Mouse (Mus musculus) urinary bladder, postnatal 4 days (tissue): Measurements from ENCODE around the gene Apba1.

Experiments used
- DNase-seq, 2 experiments: peaks; one replicate each; pipeline ENCODE4 v3.0.0; 2021 to 2022; ENCODE audit warnings: low spot score in 2 of 2

The Apba1 gene

DNA sequence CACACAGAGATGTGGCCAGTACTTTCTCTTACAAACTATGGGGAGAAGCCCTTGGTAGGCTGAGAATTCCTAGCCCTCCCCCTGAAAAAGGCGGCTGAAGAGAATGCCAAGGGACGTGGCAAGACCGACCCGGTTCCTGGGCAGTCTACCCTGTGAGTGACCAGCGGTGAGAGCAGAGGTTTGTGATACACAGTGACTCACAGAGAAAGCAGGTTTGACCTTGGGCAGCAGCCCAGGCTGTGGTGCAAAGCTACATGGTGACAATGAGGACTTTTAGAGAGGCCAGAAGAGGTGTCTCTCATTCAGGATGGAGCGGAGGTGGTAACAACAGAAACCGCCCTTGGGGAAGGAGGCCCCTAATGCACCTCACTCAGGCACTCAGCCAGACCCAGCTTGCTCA lies 212.7 kb downstream of the Apba1 start:
- DNase-seq: no peak

- no peak for DNase-seq
Observed at GRCm38 (mm10) chr19:23972881-23973649, 214.4 kb downstream of the Apba1 start.

DNA sequence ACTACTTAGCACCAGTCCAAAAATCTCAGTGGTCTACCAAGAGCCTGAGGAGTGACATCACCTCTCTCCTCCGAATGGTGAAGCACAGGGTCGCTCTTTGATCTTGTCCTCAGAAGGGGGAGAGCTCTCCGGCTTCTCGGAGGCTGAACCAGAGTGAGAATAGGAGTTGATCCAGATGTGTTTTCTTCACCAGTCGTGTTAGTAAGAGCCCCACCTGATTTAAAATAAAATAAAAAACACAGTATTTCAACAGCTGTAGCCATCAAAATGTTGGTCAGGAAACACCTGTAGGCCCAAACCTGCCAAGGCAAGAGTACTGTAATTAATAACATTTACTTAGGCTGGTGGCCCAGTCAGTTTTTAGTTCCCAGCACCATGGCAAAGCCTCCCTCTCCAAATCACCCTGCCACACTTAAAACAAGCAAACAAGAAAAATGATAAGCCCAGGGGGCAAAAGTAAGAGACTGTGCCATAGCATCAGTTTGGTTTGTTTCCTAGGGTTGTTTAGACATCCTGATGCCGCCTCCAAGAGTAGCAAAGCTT lies 219.3 kb downstream of the Apba1 start:
- no peak for DNase-seq

- no peak for DNase-seq
Observed at GRCm38 (mm10) chr19:23980598-23980997, 221.9 kb downstream of the Apba1 start.

GRCm38 (mm10) chr19:23984186-23984585 lies 225.5 kb downstream of the Apba1 start:
- DNase-seq: no peak

DNA sequence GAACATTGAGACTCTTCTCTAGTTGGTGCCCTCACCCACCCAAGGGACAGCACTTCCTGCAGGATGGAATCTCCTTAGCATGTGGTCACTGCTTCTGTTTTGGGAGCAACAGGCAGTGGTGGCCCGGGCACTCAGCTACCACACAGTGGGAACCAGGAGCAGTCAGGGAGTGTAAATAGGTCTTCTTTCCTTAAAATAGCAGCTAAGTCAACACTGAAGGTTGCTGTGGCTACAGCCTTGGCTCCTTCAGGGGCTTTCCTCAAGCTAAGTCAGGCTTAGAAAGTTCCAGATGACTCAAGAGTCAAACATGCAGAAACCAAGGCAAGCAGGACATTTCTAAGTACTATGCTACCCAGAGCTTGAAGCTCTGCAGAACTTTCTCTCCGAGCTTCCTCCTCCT lies 228.6 kb downstream of the Apba1 start:
- DNase-seq: no peak

GRCm38 (mm10) chr19:23988166-23988565 lies 229.5 kb downstream of the Apba1 start:
- no peak for DNase-seq

GRCm38 (mm10) chr19:23995766-23996399 lies 237.2 kb downstream of the Apba1 start:
- no peak for DNase-seq
